Mouse (Mus musculus): ENCODE data around the gene Egfl7.
A peak's percentile ranks its signal among the peaks of the same experiment; 100 is the strongest.

Gene Egfl7

DNA sequence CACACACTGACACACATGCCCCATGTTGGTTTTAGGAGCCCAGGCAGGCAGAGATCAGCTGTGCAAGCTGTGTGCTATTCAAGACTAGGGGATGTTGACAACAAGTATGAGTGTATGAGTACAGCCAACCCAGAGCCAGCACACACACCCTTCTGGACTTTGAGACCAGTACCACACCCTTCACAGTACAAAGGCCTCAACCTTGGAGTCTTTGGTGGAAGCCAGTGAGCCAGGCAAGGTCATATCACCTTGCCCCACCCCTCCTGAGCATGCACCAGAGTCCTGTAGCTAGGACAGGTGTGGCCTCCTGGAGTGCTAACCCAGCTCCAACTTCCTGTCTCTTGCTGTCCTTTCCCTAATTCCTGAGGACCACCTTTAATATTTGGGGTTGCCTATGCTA is 31.2 kb downstream of the Egfl7 start:
- DNase-seq (ENCODE audit: low read depth, low spot score) = no peak

DNA sequence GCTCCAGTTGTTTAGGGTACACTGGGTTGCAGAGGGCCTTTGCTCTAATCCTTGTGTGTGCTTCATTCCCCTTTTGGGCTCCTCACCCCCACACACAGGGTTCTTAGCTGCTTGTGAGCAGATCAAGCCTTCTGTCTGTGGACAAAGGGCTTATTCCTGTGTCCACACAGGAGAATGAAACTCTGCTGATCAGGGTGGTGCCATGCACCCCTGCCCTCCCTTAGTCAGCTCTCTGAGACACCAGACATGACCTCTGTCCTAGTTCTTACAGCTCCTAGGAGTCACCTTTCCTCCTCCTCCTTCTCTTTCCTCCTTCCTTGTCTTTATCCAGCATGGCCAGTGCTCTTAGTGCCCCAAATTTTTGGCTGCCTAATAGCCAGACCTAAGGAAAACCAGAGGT is 32.1 kb downstream of the Egfl7 start:
- DNase-seq (ENCODE audit: low read depth, low spot score) = no peak

DNA sequence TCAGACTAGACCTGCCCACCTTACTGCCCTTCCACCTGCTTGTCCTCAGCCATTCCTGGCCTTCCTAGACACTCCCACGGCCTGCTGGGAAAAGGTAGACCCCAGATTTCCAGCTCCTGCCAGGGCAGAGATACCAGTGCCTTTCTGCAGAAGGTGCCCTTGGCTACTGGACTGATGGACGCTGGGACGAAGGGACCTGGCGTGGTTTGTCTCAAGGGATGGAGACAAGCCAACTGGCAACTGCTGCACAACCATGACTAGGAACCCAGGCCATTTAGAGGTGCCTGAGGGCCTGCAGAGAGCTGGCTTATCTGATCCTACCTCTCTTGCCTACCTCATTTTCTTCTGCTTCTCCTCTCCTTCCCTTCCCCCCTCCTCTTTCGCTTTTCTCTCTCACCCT is 35.1 kb downstream of the Egfl7 start:
- no peak for DNase-seq (ENCODE audit: low read depth, low spot score)

DNA sequence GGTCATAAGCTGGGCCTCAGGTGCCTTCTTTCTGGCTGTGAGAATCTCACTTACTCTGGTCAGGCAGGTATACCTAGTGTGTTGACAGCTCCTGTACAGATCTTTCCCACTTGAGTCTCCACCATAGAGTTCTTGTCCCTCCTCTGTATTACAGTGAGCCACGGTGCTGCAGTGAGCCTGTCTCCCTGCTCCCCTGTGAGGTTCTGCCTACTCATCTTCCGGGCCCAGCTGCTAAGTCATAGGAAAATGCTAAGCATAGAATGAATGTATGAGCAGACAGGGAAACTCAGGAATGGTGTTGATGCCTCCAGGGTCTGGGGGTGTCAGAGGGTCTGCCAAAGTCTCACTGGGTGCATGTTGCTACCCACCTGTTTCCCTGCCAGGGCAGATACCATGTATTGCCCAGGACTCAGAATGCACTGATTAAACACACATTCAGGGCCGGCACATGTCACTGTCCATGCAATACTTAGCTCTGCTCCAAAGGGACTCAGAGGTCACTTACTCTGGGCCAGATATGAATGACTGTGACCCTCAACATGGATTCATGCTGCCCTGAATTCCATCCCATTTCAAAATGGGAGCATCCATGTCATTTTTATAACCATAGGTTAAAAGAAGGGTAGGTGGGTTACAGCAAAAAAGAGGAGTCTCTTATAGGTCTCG is 35.8 kb downstream of the Egfl7 start:
- DNase-seq (ENCODE audit: low read depth, low spot score) = no peak

DNA sequence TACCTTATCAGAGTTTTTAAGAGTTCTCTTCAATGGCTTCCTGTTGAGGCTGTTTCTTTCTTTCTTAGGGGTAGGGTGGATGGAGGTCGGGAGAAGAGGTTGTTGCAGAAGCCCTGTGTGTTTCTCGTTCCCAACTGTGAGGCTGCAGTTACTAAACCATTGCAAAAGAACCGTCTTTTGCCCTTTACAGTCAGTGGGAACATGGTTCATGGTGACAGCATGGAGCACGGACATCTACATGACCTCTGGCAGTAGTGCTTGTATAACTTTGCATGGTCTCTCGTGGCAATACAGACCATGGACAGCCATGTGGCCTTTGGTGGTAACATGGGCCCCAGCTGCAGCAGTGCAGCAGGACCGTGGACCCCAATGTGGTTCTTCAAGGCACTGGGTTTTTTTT is 37.5 kb downstream of the Egfl7 start:
- DNase-seq (ENCODE audit: low read depth, low spot score) = no peak

DNA sequence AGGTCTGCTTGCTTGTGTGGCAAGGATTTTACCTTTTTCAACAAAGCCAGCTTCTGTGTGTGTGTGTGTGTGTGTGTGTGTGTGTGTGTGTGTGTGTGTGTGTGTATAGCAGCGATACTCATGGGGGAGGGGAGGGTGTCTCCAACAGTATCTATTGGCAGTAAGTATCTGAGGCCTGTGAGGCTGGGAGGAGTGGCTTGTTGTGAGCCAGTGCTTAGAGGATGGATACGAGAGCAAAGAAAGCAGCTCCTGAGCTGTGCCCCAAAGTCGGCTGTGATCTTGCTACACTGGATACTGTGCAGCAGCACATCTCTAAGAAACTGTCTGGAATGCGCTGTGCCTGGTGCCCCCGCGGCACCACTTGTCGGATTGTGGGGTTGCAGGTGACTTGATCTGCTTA is 38.1 kb downstream of the Egfl7 start:
- no peak for DNase-seq (ENCODE audit: low read depth, low spot score)

DNA sequence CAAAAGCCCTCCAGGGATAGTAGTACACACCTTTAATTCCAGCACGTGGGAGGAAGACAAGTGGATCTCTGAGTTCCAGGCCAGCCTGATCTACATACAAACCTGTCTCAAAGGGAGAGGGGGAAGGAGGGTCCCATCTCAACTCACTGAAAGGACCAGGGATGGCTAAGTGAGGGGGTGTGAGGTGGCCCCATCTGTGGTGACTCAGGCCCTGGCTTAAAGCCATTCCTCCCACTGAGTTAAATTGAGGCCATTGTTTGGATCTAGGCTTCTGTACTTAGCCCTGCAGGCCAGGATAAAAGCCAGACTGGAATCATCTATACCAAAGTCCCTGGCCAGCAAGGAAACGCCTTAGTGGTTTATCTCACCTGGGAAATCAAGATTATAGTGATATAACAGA is 41.4 kb downstream of the Egfl7 start:
- DNase-seq (ENCODE audit: low read depth, low spot score) = no peak

DNA sequence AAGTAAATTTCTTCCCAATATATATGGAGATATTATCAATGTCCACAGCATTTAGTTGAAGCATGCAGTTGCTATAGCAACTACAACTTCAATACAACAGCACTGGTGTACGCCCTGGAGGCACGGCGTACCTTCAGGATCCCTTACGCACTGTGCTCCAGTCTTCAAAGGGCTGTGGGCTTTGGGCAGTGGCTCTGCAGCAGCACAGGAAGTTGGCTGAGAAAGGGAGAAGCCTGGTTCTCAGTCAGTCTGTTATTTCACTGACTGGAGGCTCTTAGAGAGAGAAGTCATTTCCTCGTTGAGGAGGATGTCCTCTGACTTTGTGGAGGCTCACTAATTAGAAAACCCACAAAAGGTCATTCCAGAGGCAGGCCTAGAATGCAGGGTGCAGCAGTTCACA is 43.2 kb downstream of the Egfl7 start:
- DNase-seq (ENCODE audit: low read depth, low spot score) = no peak

DNA sequence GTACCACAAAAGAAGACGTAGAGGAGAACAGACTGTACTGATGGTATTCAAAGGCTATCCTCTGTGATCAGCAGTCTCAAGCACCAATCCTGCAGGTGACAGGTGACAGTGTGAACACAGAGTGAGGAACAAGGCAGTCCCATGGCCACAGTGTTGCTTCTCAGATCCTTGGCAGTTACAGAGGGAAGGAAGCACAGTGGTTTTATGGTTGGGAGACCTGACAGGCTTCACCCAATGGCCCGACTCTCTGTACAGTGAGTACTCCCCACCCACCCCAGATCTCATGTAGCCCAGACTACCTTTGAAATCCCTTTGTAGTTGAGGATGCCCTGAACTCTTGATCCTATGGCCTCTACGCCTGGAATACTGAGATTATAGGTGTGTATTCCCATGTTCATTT is 45.6 kb downstream of the Egfl7 start:
- DNase-seq (ENCODE audit: low read depth, low spot score) = no peak

DNA sequence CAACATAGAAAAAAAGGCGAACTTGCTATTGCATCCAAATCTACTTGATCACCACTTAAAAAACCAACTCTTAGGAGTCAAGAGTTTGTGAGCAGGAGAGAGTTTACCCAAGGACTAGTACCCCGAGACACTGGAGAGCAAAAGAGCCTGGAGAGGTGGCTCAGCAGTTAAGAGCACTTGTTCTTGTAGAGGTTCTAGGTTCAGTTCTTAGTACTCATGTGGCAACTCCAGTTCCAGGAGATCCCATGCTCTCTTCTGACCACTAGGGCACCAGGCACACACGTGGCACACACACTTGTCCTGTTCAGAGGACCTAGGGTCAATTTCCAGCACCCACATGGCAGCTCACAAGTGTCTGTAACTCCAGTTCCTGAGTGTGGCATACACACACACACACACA is 46.3 kb downstream of the Egfl7 start:
- DNase-seq (ENCODE audit: low read depth, low spot score) = no peak

DNA sequence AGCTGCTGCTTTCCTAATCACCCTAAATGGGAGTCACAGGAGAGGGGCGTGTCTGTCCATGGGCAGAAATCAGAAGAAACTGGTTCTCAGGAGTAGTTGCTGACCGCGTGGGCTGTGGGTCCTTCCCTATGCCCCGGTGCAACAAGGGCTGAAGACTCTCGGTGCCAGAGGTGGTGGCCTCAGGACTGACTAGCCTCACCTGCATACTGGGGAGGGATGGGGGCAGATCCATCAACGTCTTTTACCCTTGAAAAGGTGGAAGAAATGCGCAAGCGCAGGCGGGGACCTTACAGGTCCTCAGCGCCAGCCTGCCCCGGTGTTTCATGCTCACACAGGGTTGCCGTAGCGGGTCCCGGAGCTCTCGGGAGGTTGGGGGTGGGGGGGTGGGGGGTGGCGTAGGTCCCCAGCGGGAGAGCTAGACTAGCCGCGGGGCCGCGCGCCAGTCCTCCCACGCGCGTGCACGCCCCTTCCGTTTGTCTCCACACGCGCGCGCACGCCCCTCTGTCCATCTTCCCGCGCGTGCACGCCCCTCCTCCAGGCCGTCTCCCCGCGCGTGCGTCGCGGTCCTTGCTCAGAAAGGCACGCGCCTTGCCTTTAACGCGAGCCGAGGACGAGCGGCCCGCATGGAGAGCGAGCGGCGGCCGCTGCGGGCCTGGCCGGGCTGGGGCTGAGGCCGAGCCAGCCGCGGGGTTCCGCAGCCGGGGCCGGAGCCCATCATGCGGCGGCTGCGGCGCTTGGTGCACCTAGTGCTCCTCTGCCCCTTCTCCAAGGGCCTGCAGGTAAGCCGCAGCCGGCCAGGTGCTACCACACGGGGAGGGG is 48.3 kb downstream of the Egfl7 start, which contains the start of gene Fam69b:
TSS of gene Fam69b (plus strand) at position 537 of the 819 bp plus-strand sequence.
- DNase-seq (ENCODE audit: low read depth, low spot score) = peak; percentile 72

DNA sequence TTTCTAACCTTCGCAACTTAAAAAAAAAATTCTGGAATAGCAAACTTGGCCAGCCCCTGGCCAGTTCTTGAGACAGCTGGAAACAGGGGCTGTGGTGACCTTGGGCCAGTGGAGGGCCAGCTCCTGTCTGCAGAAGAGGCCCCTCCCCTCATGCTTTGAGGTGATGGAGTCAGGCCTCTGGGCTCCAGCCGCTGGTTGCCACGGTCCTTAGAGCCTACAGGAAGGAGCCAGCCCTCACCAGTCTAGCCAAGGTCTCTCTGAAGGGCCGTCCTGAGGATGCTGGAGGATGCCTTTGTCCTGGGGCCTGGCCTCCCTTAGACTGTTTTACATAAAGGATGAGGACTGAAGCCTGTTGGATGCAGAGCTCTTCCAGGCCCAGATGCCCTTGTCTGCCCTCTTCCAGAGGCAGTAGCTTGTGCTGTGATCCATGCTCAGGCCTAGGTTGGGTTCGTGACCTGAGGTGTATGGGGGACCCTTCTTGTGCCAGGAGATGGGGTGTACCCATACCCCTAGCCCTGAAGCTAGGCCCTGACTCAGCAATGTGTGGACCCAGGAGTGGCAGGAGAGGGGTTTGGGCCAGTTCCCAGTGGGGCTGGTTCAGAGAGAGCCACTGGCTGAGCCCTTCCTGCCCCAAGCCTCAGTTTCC is 49.1 kb downstream of the Egfl7 start:
- DNase-seq (ENCODE audit: low read depth, low spot score) = no peak

DNA sequence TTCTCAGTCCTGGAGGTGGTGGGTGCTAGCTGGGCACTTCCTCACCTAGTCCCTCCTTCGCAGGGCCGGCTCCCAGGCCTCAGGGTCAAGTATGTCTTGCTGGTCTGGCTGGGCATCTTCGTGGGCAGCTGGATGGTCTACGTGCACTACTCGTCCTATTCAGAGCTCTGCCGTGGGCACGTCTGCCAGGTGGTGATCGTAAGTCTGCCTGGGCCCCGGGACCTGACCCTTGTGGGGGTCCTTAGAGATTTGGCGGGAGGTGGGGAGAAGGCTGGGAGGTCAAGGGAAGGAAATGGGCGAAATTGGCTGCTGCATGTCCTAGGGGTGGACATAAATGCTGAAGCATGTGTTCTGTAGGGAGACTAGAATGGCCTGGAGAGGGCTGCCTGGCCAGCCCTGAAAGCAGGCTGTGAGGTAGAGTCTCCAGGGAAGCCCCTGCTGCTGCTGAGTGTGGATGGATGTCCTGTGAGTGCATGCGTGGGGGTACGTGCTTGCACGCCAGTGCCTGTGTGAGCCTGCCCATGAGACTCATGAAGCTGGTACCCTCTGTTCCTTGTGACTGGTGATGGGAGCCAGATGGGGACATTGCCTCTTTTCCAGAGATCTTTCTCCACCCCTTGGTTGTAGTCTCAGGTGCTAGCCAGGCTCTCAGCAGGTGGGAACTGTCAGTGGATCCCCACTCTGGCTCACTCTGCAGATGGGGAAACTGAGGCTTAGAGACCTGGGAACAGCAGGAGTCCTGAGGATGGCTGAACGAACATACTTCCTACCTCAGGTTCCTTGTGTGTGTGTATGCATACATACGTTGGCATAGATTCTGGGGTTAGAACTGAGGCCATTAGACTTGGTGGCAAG is 53.0 kb downstream of the Egfl7 start:
- DNase-seq (ENCODE audit: low read depth, low spot score) = no peak

DNA sequence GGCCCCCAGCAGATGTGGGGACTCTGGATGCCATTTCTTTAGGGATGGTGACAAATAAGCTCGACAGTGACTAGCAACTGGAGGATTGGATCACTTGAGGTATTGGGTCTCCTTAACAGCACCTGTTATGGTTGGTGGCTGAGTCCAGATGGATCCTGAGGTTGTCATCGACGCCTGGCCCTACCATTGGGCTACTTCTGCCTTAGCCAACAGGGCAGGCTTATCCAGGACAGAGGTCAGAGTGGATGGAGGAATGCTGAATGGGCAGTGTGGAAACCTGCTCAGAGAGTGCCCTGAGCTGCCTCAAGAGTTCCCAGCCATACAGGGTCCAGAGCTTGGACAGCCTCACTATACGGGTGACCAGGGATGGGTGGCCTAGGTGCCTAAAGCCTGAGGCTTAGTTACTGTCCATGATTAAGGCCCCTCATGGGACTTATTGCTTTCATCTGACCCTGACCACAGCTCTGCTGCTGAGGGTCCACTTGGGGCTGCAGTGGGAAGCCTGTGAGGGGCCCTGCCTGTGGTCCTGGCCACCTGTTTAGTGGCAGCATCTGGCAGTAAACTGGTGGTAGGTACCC is 54.2 kb downstream of the Egfl7 start:
- DNase-seq (ENCODE audit: low read depth, low spot score) = no peak

DNA sequence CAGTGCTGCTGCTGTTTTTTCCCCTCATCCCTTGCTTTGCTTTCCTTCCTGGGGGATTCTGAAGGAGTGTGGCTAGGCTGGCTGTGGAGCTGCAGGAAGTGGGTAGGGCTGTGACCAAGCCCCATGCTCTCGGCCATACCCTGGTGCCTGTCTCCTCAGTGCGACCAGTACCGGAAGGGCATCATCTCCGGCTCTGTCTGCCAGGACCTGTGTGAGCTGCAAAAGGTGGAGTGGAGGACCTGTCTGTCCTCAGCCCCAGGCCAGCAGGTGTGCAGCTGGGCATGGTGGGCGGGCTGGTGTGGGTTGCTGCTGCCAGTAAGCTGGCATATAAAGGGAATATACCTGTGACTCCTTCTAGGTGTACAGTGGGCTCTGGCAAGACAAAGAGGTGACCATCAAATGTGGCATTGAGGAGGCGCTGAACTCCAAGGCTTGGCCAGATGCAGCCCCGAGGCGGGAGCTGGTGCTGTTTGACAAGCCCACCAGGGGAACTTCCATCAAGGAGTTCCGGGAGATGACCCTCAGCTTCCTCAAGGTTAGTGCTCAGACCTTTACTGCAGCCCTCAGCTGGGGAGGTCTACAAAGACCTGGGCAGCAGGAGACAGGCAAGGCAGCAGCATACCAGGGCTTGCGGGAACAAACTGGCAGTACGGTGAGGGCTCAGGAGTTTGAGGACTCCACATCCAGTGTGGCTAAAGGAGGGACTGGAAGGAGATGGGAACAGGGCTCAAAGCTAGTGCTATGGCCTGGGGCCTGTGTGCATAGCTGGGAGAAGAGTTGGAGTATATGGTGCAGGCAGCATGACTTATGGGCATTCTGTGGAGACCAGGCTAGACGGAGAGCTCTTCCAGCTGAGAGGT is 55.0 kb downstream of the Egfl7 start:
- DNase-seq (ENCODE audit: low read depth, low spot score) = no peak

DNA sequence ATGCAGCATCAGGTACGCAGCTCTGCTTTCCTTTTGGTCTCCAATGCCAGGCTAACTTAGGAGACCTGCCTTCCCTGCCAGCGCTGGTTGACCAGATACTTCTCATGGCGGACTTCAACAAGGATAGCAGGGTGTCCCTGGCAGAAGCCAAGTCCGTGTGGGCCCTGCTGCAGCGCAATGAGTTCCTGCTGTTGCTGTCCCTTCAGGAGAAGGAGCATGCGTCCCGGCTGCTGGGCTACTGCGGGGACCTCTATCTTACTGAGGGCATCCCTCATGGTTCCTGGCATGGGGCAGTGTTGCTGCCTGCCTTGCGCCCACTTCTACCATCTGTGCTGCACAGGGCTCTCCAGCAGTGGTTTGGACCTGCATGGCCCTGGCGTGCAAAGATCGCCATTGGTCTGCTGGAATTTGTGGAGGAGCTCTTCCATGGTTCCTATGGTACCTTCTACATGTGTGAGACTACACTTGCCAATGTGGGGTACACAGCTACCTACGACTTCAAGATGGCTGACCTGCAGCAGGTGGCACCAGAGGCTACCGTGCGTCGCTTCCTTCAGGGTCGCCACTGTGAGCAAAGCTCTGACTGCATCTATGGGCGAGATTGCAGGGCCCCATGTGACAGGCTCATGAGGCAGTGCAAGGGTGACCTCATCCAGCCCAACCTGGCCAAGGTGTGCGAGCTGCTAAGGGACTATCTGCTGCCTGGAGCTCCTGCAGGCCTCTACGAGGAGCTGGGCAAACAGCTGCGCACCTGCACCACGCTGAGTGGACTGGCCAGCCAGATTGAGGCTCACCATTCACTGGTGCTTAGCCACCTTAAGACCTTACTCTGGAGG is 55.9 kb downstream of the Egfl7 start:
- no peak for DNase-seq (ENCODE audit: low read depth, low spot score)

DNA sequence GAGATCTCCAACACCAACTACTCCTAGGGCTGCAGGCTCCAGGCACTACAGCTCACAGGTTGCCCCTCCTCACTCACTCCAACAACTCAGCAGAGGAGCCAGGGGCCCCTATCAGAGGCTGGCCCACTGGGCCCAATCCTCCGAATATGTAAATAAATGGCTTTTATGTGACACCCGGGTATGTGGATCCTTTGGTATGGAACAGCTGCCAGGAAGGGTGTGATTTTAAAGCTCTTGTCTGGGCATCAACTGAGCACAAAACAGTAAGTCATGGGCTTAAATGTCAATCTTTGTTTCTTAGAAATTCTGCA is 56.5 kb downstream of the Egfl7 start:
- no peak for DNase-seq (ENCODE audit: low read depth, low spot score)

DNA sequence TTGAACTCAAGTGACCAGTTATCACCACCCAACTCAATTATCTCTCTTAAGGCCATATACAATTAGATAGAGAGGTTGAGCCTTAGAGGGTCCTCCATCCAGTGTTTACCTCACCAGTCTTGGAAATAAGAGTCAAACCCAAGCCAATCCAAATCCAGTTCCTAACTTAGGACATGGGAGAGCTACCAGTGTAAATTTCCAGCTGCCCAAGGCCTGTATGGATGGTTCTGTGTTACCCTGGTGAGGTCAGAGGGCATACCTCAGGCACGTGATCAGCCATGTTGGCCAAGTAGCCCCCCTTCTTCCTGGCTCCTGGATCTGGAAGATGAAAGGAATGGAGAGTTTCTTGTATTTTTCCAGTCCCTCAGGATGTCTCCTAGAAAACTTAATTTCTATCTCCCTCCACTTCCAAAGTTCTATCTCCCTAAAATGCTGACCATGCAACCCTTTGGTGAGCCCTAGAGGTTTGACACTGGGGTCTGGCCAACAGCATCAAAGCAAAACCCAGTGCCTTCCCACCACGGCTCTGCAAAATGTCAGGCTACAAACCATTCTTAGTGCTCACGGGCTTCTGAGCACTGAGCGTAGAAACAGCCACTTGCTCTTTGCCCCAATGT is 57.6 kb downstream of the Egfl7 start:
- DNase-seq (ENCODE audit: low read depth, low spot score) = no peak

DNA sequence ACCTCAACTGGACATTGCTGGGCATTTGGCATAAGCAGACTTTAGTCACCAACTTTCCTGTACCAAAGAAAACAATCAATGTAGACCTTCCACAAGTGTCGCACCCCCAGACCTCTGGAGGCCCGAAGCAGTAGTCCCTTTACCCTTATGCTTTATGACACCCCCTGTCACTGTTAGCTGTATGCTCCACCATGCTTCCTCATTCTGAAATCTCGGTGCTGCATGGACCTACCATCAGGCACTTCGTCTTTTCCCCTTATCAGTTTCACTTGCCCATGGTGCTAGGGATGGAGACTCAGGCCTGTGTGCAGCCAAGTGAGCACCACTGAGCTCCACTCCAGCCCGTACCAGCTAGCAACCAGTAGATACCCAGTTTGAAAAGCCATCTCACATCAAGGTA is 58.2 kb downstream of the Egfl7 start:
- DNase-seq (ENCODE audit: low read depth, low spot score) = no peak

All from embryo, embryonic 11.5 days (tissue).